Mouse (Mus musculus) forebrain, embryonic 11.5 days (tissue): ENCODE data around the gene Jam3. TPM values are rescaled to one million over a fixed set of nuclear protein-coding genes. Genes with fewer than 3 reads are reported as not detected.

ENCODE experiments used
- ATAC-seq: fragments of 200-750 bp; cut with Nextera tagmentation; replicated peaks from 2 replicates; pipeline ENCODE4 v1.8.0; 2017; ENCODE audit warnings: moderate TSS enrichment; ENCODE audit not compliant: low FRiP score
- DNase-seq: peaks from one replicate; pipeline ENCODE4 v3.0.0-alpha.2; 2017; ENCODE audit warnings: low spot score
- H3K27ac ChIP-seq: fragments of 300-500 bp; sonication (generic); 2 replicates; pipeline ENCODE4 v1.5.1; 2014; ENCODE audit warnings: low read depth, low read length
- H3K27me3 ChIP-seq: fragments of 300-500 bp; sonication (generic); 2 replicates; pipeline ENCODE4 v1.6.1; 2014; ENCODE audit warnings: mild to moderate bottlenecking, low read length, mixed read lengths; ENCODE audit not compliant: control insufficient read depth, insufficient read depth
- H3K36me3 ChIP-seq: fragments of 300-500 bp; sonication (generic); 2 replicates; pipeline ENCODE4 v1.6.1; 2014; ENCODE audit warnings: mild to moderate bottlenecking, low read length, moderate library complexity, mixed read lengths; ENCODE audit not compliant: control insufficient read depth, insufficient read depth
- H3K4me1 ChIP-seq: fragments of 300-500 bp; sonication (generic); replicated peaks from 2 replicates; pipeline ENCODE4 v1.6.1; 2014; ENCODE audit warnings: low read length, mixed read lengths; ENCODE audit not compliant: control insufficient read depth, insufficient read depth
- H3K4me2 ChIP-seq: fragments of 300-500 bp; sonication (generic); 2 replicates; pipeline ENCODE4 v1.6.1; 2014; ENCODE audit warnings: low read depth, mild to moderate bottlenecking, low read length, moderate library complexity, mixed read lengths; ENCODE audit not compliant: severe bottlenecking
- H3K4me3 ChIP-seq: fragments of 300-500 bp; sonication (generic); 2 replicates; pipeline ENCODE4 v1.5.1; 2014; ENCODE audit warnings: low read depth, low read length
- H3K9ac ChIP-seq: fragments of 300-500 bp; sonication (generic); 2 replicates; pipeline ENCODE4 v1.6.1; 2014; ENCODE audit warnings: low read length
- H3K9me3 ChIP-seq: fragments of 300-500 bp; sonication (generic); 2 replicates; pipeline ENCODE4 v1.6.1; 2016; ENCODE audit warnings: low read length, mixed read lengths; ENCODE audit not compliant: control insufficient read depth
- WGBS: fragments of 180-500 bp; shearing (Covaris S2); extraction: QIAGEN DNeasy Blood & Tissue Kit; methylation state at CpG from one replicate; pipeline ENCODE4 v1.1.7; 2014; 5-methylcytosine and 5-hydroxymethylcytosine counted together
- polyA plus RNA-seq: library from polyadenylated mRNA; unstranded; fragments of >200 nt; fragmentation: Nextera tagmentation; extraction: Ambion mirVana; gene quantifications from 2 replicates; pipeline ENCODE4 v1.2.1, GENCODE M21; 2014

Jam3 gene
- 168 and 176 TPM in 2 replicates for polyA plus RNA-seq

DNA sequence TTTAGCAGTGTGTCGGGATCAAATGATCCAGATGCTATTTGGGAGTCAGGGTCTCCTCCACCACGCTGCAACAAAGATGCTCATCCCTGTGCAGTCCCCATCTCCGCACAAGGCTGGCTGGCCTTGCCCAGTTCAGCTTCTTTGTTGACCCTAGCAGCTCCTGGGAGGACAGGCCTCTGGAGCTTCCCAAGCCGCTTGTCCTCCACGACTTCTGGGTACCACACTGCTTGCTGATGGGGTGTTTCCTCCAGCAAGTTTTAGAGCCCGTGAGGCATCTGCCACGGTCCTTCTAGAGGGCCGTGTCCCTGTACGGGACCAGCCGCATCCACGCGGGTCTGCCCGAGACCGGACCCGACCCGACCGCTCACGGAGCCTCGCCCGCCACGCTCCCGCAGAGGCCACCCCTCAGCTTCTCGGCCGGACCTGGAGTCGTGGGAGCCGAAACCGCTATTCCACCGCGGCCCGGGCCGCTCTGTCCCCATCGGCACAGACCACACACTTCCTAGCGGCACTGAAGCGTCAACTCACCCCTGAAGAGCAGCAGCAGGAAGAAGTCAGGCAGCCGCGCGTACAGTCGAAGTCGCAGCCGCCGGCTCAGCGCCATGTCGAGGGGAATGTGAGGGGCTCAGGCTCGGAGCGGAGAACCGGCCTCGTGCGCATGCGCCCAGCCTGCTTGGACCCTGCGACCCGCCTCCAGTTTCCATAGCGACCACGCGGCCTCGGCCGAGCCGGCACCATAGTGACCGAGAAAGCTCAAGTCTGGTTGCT is at the start of gene Jam3:
Jam3 (minus strand) TSS at position 659 of the 768 bp plus-strand sequence.
- no peaks in the 10 kb centered on the region for H3K27me3 ChIP-seq
- no peaks in the 10 kb centered on the region for H3K9me3 ChIP-seq
- peak within 1 kb of the TSS; percentile 78 for H3K4me2 ChIP-seq
- ATAC-seq: peak; percentile 98
- peak within 1 kb of the TSS; percentile 88 for H3K27ac ChIP-seq
- DNase-seq: peak; percentile 99
- peak within 1 kb of the TSS; percentile 95 for H3K9ac ChIP-seq
- H3K4me1 ChIP-seq: peaks cover 10% of the 10 kb centered on the region
- H3K4me3 ChIP-seq: peak within 1 kb of the TSS; percentile 86
- WGBS: under 1% methylated on average over 58 of the region's 58 CpGs
- no peaks in the 10 kb centered on the region for H3K36me3 ChIP-seq

DNA sequence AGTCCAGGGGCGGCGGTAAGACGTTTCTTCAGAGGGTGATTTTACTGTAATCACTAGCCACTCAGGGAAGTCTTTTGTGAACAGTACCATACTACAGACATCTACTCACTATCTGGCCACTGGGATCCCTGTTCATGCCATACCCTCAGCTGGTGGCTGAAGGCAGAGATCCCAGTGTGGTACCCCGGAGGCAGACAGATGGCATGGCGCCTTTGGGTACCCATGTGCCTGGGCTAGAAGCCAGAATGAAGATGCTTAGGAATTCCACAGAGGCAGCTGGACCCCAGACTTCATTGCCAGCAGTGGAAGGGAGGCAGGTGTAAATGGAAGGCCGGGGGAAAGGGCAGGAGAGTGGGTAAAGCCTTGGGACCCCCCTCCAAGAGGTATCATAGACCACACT is 49.0 kb upstream of the Jam3 start:
- Histone ChIP-seq H3K9ac (no peak overlapping the region), H3K4me1 (peaks cover 8% of the 10 kb centered on the region; the same call in 1 of the 2 replicates), H3K4me2 (no peak overlapping the region), H3K9me3 (no peaks in the 10 kb centered on the region), H3K27me3 (no peaks in the 10 kb centered on the region), H3K27ac (no peak overlapping the region), H3K36me3 (no peaks in the 10 kb centered on the region), H3K4me3 (no peak overlapping the region)
- ATAC-seq (no peak), DNase-seq (no peak)
- 90% methylated on average over 6 of the region's 6 CpGs for WGBS

DNA sequence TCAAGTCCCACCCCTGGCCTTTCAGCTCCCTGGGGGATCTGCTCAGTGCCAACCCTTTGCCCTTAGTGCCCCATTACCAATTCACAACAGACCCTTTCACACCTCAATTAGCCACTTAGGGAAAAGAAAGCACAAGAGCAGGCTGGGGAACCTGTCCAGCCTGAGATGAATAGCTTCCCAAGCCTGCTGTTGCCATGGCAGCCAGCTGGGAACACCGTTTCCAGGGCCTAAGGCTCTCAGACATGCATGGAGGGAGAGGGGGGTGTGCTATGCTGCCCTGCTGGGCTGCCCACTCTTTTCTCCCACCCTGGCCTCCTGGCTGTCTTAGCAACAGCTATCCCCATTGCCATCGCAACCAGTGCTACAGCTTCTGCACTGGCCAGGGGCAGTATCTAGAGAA is 47.9 kb upstream of the Jam3 start:
- H3K27me3 ChIP-seq: no peaks in the 10 kb centered on the region
- WGBS: 0% methylated on average over 2 of the region's 2 CpGs
- H3K27ac ChIP-seq: peak overlapping the region; percentile 8; the same call in 1 of the 2 replicates
- H3K4me1 ChIP-seq: peaks cover 8% of the 10 kb centered on the region; the same call in 1 of the 2 replicates
- no peak overlapping the region for H3K4me2 ChIP-seq
- no peaks in the 10 kb centered on the region for H3K36me3 ChIP-seq
- no peak overlapping the region for H3K9ac ChIP-seq
- DNase-seq (peak; percentile 93), ATAC-seq (peak; percentile 97)
- no peaks in the 10 kb centered on the region for H3K9me3 ChIP-seq
- H3K4me3 ChIP-seq: no peak overlapping the region

DNA sequence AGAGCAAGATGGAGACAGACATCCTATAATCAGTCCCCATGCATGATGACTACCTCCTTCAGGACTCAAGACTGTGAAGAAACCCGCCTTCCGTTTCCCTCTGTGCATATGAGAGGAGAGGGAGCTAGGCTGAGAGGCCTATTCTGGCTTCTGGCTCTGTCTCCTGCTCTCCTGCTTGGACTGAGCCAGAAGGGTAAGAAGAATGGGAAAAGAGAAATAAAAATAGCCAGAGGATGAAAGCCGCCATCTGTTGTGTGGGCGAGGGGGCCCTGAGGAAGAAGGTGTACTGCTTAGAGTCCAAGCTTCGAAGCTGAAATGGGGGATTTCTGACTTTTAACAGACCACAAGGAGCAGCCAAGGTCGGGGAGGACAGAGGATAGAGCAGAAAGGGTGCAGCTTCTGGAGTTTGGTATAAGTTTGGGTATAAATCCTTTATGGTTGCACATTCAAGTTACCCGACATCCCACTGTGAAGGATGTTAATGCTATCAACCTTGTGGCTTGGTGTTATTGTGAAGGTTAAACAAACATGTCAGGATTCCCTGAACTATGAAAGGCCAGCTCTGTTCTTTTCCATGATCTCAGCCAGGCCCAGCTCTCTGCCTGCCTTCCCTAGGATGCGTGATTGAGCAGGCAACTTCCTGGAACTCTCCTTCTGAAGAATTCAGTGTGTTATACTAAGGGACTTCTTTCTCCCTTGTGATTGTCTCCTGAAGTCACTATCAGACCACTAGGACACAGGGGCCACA is 46.4 kb upstream of the Jam3 start:
- Histone ChIP-seq H3K27me3 (no peaks in the 10 kb centered on the region), H3K4me1 (peaks cover 8% of the 10 kb centered on the region; the same call in 1 of the 2 replicates), H3K4me3 (no peak overlapping the region), H3K9me3 (no peaks in the 10 kb centered on the region), H3K36me3 (no peaks in the 10 kb centered on the region), H3K9ac (no peak overlapping the region), H3K27ac (no peak overlapping the region), H3K4me2 (no peak overlapping the region)
- WGBS: 84% methylated on average over 8 of the region's 8 CpGs
- no peak for ATAC-seq
- no peak for DNase-seq

DNA sequence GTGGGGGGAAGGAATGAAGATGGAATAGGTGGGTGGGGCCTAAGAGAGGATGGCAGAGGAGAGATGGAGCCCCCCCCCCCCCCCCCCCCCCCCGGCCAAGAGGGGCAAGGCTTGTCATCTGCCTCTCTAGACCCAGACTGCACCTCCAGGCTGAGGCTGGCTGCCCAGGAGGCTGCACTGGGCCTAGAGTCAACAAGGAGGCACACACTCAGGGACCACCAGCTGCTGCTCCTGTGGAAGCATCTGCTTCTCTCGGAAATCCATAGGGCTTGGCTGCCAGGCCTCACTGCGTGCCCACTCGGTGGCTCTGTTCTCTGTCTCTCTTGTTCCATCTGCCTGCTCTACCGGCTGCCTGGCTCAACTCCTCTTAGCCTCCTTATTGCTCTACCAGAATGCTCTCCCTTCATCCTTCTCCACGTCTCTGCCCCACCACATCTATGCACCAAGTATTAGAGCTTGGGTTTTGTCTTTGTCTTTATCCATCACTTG is 38.4 kb upstream of the Jam3 start:
- no peak for ATAC-seq
- 76% methylated on average over 5 of the region's 6 CpGs for WGBS
- Histone ChIP-seq H3K27me3 (no peaks in the 10 kb centered on the region), H3K9me3 (no peaks in the 10 kb centered on the region), H3K9ac (no peak overlapping the region), H3K4me3 (no peak overlapping the region), H3K4me2 (no peak overlapping the region), H3K27ac (no peak overlapping the region), H3K36me3 (no peaks in the 10 kb centered on the region), H3K4me1 (peaks cover 4% of the 10 kb centered on the region)
- DNase-seq: no peak

DNA sequence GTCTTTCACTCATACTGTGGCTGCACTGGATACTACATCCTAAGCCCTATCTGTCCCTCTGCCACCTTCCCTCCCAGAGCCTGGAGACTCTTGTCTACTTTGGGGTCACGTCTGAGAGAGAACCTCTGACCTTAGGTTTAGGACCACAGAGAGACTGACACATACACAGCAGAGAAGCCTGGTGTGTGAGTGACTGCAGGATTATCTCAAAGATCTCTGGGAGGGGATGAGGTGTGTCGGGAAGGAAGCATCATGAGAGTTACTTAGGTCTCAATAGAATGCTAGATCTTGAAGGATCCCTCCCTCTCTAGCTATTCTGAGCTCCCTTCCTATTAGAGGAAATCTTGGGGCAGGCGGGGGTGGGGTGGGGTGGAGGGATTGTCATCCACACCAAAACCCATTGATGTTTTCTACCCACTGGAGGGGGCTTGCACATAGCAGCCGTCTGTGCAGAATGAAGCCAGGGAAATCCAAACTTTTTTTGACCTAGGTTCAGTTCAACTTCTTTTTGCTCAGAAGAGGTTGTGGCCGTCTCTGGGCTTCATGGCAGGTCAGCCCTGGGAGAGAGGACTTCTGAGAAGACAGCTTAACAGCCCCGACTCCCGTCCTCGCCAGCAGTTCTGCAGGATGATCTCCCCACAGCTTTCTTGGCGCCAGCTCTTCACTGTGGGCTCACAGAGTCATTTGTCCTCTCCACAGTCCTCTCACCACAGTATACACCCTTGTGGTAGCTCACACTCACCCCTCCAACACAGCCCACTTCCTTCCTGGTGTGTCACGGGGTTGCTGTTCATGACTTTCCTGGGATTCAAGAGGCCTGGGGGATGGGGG is 37.8 kb upstream of the Jam3 start:
- WGBS: 69% methylated on average over 10 of the region's 10 CpGs
- DNase-seq: no peak
- no peak overlapping the region for H3K4me2 ChIP-seq

DNA sequence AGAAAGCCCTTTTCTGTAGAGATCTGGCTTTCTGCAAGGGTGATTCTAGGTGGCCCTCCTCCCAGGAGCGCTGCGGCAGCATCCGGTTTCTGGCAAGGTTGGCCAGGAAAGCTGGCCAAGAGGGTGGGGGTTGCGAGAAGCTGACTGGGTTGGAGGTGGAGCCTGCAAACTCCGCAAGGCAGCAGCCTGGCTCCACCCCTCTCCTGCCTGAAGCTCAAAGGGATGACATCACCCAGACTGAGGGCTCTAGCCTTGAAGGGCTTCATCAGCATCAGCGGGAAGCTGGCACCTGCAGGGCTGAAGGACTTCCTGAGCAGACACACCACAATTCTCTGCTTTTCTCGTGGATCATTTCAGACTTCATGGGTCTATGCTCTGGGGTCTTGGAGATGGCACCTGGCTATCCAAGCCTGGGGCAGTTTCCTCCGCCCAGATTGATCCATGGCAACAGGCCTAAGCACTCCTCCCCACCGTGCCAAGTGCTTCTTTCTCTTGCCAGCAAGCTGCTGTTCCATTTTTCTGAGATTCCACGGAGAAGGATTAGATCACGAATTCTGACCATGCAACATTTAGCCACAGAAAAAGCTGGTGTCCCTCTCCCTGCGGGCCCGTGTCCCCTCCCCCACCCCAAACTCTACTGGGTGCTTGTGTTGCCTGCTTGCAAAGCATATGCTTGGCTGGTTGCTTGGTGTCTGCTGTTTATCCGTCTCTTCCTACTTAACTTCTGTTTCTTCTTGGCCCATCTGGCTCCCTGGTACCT is 37.0 kb upstream of the Jam3 start:
- peak; percentile 88 for DNase-seq
- peak; percentile 95 for ATAC-seq
- WGBS: 3% methylated on average over 14 of the region's 14 CpGs
- Histone ChIP-seq H3K4me3 (no peak overlapping the region), H3K4me1 (peaks cover 4% of the 10 kb centered on the region), H3K27me3 (no peaks in the 10 kb centered on the region), H3K27ac (peak overlapping the region; percentile 47), H3K9ac (peak overlapping the region; percentile 28; the same call in 1 of the 2 replicates), H3K9me3 (no peaks in the 10 kb centered on the region), H3K4me2 (peak overlapping the region; percentile 51), H3K36me3 (no peaks in the 10 kb centered on the region)

More for the DNA sequence above, 37.8 kb upstream of the Jam3 start:
- H3K9ac ChIP-seq: no peak overlapping the region
- peaks cover 4% of the 10 kb centered on the region for H3K4me1 ChIP-seq
- no peaks in the 10 kb centered on the region for H3K27me3 ChIP-seq
- no peaks in the 10 kb centered on the region for H3K9me3 ChIP-seq
- no peak overlapping the region for H3K4me3 ChIP-seq
- H3K27ac ChIP-seq: no peak overlapping the region
- ATAC-seq: peak; percentile 13; the same call in 1 of the 2 replicates
- H3K36me3 ChIP-seq: no peaks in the 10 kb centered on the region
